In genomic region chr19:24201848-24202247, GRCm38 (mm10) we compare ENCODE assay signal across 20 mouse cellular contexts. TPM values are rescaled to one million over a fixed set of nuclear protein-coding genes. Genes with fewer than 3 reads are reported as not detected.
DNase-seq lines count a peak whose midpoint lies in the region; ATAC-seq and TF ChIP-seq lines count a peak whose summit lies in the region.
"Had no signal": no experiment of that assay in that cellular context is flagged by ENCODE, and none has a peak within 500 bp of the region (broad histone marks: within the 10 kb centered on the region; RNA-seq: fewer than 3 reads in every experiment).

No protein-coding gene starts in this region.

- TF ChIP-seq POLR2A in brain, embryonic 14.5 days (IDR thresholded peaks at IDR 0.05; ENCODE audit: borderline replicate concordance, extremely low read depth, insufficient read depth, insufficient read length, poor library complexity, severe bottlenecking), result no peak

- no peaks in the 10 kb centered on the region for H3K9me3 ChIP-seq in forebrain, embryonic 14.5 days (replicated peaks; ENCODE audit: control insufficient read depth, low read length)
- no peaks in the 10 kb centered on the region for H3K9me3 ChIP-seq in forebrain, embryonic 16.5 days (ENCODE audit: control insufficient read depth, low read length)
- no peaks in the 10 kb centered on the region for H3K9me3 ChIP-seq in midbrain, embryonic 11.5 days (ENCODE audit: control insufficient read depth, low read length)
- H3K9me3 ChIP-seq in midbrain, postnatal 0 days (ENCODE audit: low read length), result no peaks in the 10 kb centered on the region
- H3K9me3 ChIP-seq: embryonic facial prominence, embryonic 10.5 days; embryonic facial prominence, embryonic 12.5 days; forebrain, embryonic 13.5 days had no signal

- peak; percentile 21 for DNase-seq in forebrain, embryonic 14.5 days (ENCODE audit: low spot score)
- peak; percentile 67 for DNase-seq in midbrain, embryonic 11.5 days (ENCODE audit: low spot score, missing footprints)
- DNase-seq in midbrain, postnatal 0 days (ENCODE audit: low spot score), result no peak
- DNase-seq in brain, embryonic 14.5 days (ENCODE audit: low read depth), result peak; percentile 45
- no peak for DNase-seq in right cerebral cortex, postnatal 10 days (ENCODE audit: low spot score in 2 of 2)
- DNase-seq: adrenal gland, adult 8-10 months; adrenal gland, postnatal 14 days; adrenal gland, postnatal 36 days; B cell, adult 2 months; cerebellum, adult 11 months; cerebellum, adult 2 months; cerebellum, adult 9-10 months; cerebellum, postnatal 25 days; forebrain, postnatal 0 days had no signal

- ATAC-seq in forebrain, embryonic 14.5 days, result no peak
- no peak for ATAC-seq in forebrain, embryonic 16.5 days
- no peak for ATAC-seq in midbrain, embryonic 11.5 days (ENCODE audit: low FRiP score)
- no peak for ATAC-seq in midbrain, postnatal 0 days (ENCODE audit: low FRiP score)
- ATAC-seq: CD4-positive, CD25-positive, alpha-beta regulatory T cell, adult 4 months; forebrain, embryonic 13.5 days; forebrain, postnatal 0 days had no signal

- H3K36me3 ChIP-seq in forebrain, embryonic 14.5 days (ENCODE audit: control insufficient read depth, insufficient read depth, low read length), result no peaks in the 10 kb centered on the region
- no peaks in the 10 kb centered on the region for H3K36me3 ChIP-seq in forebrain, embryonic 16.5 days (ENCODE audit: control insufficient read depth, insufficient read depth)
- H3K36me3 ChIP-seq in midbrain, embryonic 11.5 days (ENCODE audit: control insufficient read depth, insufficient read depth, low read length), result no peaks in the 10 kb centered on the region
- H3K36me3 ChIP-seq in midbrain, postnatal 0 days (ENCODE audit: insufficient read depth, low read length), result no peaks in the 10 kb centered on the region
- H3K36me3 ChIP-seq: embryonic facial prominence, embryonic 10.5 days; embryonic facial prominence, embryonic 12.5 days had no signal

- WGBS in forebrain, embryonic 14.5 days, result 81% methylated on average over 4 of the region's 5 CpGs
- WGBS in forebrain, embryonic 16.5 days, result 81% methylated on average over 4 of the region's 5 CpGs
- 94% methylated on average over 4 of the region's 5 CpGs for WGBS in midbrain, embryonic 11.5 days
- 89% methylated on average over 5 of the region's 5 CpGs for WGBS in midbrain, postnatal 0 days

- TF ChIP-seq CTCF in midbrain, postnatal 0 days (IDR thresholded peaks at IDR 0.05), result no peak
- TF ChIP-seq CTCF in brain, embryonic 14.5 days (IDR thresholded peaks at IDR 0.05; ENCODE audit: borderline replicate concordance, extremely low read depth, insufficient read depth, insufficient read length), result no peak

- no peak overlapping the region for H3K4me3 ChIP-seq in forebrain, embryonic 14.5 days (ENCODE audit: low read depth, low read length)
- no peak overlapping the region for H3K4me3 ChIP-seq in forebrain, embryonic 16.5 days (replicated peaks; ENCODE audit: low read length)
- no peak overlapping the region for H3K4me3 ChIP-seq in midbrain, embryonic 11.5 days (ENCODE audit: low read depth, low read length)
- no peak overlapping the region for H3K4me3 ChIP-seq in midbrain, postnatal 0 days (ENCODE audit: low read depth, low read length)
- H3K4me3 ChIP-seq: embryonic facial prominence, embryonic 10.5 days; embryonic facial prominence, embryonic 12.5 days; forebrain, embryonic 13.5 days had no signal

- no peak overlapping the region for H3K9ac ChIP-seq in forebrain, embryonic 14.5 days (ENCODE audit: low read length)
- H3K9ac ChIP-seq in forebrain, embryonic 16.5 days (replicated peaks; ENCODE audit: low read depth, low read length), result no peak overlapping the region
- no peak overlapping the region for H3K9ac ChIP-seq in midbrain, embryonic 11.5 days (ENCODE audit: low read length)
- no peak overlapping the region for H3K9ac ChIP-seq in midbrain, postnatal 0 days (replicated peaks; ENCODE audit: low read length, poor library complexity, severe bottlenecking)
- H3K9ac ChIP-seq: embryonic facial prominence, embryonic 12.5 days; forebrain, embryonic 13.5 days; forebrain, postnatal 0 days had no signal

- H3K27ac ChIP-seq in forebrain, embryonic 14.5 days (ENCODE audit: low read depth, low read length), result no peak overlapping the region
- no peak overlapping the region for H3K27ac ChIP-seq in forebrain, embryonic 16.5 days (ENCODE audit: low read length)
- H3K27ac ChIP-seq in midbrain, embryonic 11.5 days (ENCODE audit: low read depth, low read length), result no peak overlapping the region
- no peak overlapping the region for H3K27ac ChIP-seq in midbrain, postnatal 0 days (ENCODE audit: low read depth, low read length)
- H3K27ac ChIP-seq: embryonic facial prominence, embryonic 10.5 days; embryonic facial prominence, embryonic 12.5 days; forebrain, embryonic 13.5 days had no signal

- H3K4me2 ChIP-seq in forebrain, embryonic 14.5 days (ENCODE audit: low read length), result no peak overlapping the region
- no peak overlapping the region for H3K4me2 ChIP-seq in forebrain, embryonic 16.5 days (ENCODE audit: low read length)
- H3K4me2 ChIP-seq in midbrain, embryonic 11.5 days, result no peak overlapping the region
- no peak overlapping the region for H3K4me2 ChIP-seq in midbrain, postnatal 0 days (ENCODE audit: low read depth, low read length, poor library complexity, severe bottlenecking)
- H3K4me2 ChIP-seq: embryonic facial prominence, embryonic 12.5 days; forebrain, embryonic 13.5 days had no signal

- H3K4me1 ChIP-seq in forebrain, embryonic 14.5 days (ENCODE audit: control insufficient read depth, insufficient read depth, low read length), result no peaks in the 10 kb centered on the region
- peaks cover 3% of the 10 kb centered on the region; the same call in 1 of the 2 replicates for H3K4me1 ChIP-seq in forebrain, embryonic 16.5 days (replicated peaks; ENCODE audit: control insufficient read depth, insufficient read depth, low read length)
- no peaks in the 10 kb centered on the region for H3K4me1 ChIP-seq in midbrain, embryonic 11.5 days (ENCODE audit: control insufficient read depth, insufficient read depth, low read length)
- H3K4me1 ChIP-seq in midbrain, postnatal 0 days (ENCODE audit: insufficient read depth, low read length), result no peaks in the 10 kb centered on the region
- H3K4me1 ChIP-seq: forebrain, embryonic 13.5 days had no signal

- no peaks in the 10 kb centered on the region for H3K27me3 ChIP-seq in forebrain, embryonic 14.5 days (replicated peaks; ENCODE audit: control insufficient read depth, insufficient read depth, low read length)
- no peaks in the 10 kb centered on the region for H3K27me3 ChIP-seq in forebrain, embryonic 16.5 days (replicated peaks; ENCODE audit: control insufficient read depth, insufficient read depth, low read length)
- no peaks in the 10 kb centered on the region for H3K27me3 ChIP-seq in midbrain, embryonic 11.5 days (ENCODE audit: control insufficient read depth, insufficient read depth, low read length)
- H3K27me3 ChIP-seq in midbrain, postnatal 0 days (ENCODE audit: insufficient read depth, low read length), result no peaks in the 10 kb centered on the region
- H3K27me3 ChIP-seq: CH12.LX; embryonic facial prominence, embryonic 12.5 days; forebrain, embryonic 13.5 days had no signal

RNA-seq across cellular contexts. Expression of gene Tjp2, which starts 23.0 kb away (rescaled TPM):
- 9.0 and 11.6 TPM in 2 replicates for polyA plus RNA-seq in forebrain, embryonic 14.5 days (2014; fragmentation: Nextera tagmentation; extraction: Ambion mirVana)
- 11.3 and 15.0 TPM in 2 replicates for polyA plus RNA-seq in forebrain, embryonic 16.5 days (2015; fragmentation: Nextera tagmentation; extraction: Ambion mirVana)
- polyA plus RNA-seq in midbrain, embryonic 11.5 days (2014; fragmentation: Nextera tagmentation; extraction: Ambion mirVana), result 22.3 and 23.0 TPM in 2 replicates
- total RNA-seq in midbrain, postnatal 0 days (2014; rRNA removed), result 18.2 and 18.7 TPM in 2 replicates
- 11.0 and 11.2 TPM in 2 replicates for polyA plus RNA-seq in midbrain, postnatal 0 days (2015; fragmentation: Nextera tagmentation; extraction: Ambion mirVana)
- polyA plus RNA-seq in brain, embryonic 14.5 days (2012; rRNA removed), result 10.5 and 12.9 TPM in 2 replicates

Comparison
In these comparisons a context has a peak if more than half of its experiments do, and no peak if none do; other contexts are left out.
1. DNase-seq: peak in forebrain, embryonic 14.5 days (single experiment), midbrain, embryonic 11.5 days (single experiment) and brain, embryonic 14.5 days (single experiment); none in midbrain, postnatal 0 days (single experiment) and right cerebral cortex, postnatal 10 days (0 of 2).